Mouse (Mus musculus): Measurements from ENCODE around the gene Gm9970.
"Not testable (repeated sequence)": the region's sequence is repeated elsewhere in the genome, so short reads cannot be mapped to it uniquely, and the experiment has no call there.

Gene Gm9970

DNA sequence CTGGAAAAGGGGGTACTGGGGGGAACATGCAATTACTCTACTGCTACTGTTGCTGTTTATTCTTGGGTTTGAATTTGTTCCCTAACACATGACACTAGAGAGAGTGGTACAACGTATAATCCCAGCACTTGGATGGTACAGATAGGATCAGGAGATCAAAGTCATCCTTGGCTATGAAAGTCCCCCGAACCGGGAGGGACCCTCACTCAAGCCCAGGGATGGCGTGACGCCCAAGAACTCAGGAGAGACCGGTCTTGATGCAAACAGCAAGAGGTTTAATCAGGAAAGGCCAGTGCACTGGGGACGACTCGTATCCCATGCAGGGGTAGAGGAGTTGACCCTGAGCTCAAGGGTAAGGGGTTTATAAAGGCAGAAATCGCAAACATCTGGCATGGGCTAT, 18.3 kb downstream of the Gm9970 start:
- no peak for DNase-seq (ENCODE audit: low read depth)

DNA sequence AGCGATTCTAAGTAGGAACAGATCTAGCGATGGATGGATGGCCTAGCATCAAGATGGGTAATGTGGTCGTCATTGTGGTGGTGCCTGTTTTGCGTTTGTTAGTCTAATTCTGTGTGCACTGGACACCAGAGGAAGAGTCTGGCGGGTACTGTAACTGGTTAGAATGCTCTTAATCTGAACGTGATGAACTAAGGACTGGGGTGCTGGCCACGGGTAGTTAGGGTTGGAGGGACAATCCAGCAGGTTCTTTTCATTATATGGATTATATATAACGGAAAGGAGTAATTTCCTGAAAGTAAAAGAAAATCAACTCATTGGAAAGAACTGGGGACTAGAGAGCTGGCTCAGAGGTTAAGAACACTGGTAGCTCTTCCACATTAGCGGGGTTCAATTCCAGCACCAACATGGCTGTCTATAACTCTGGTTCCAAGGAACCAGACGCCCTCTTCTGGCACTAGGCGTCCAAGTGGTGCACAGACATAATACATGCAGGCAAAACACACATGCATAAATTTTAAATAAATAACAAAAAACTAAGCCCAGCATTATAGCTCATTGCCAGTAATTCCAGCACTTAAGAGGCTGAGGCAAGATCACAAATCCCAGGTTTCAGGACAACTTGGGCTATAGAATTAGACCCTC, 19.6 kb downstream of the Gm9970 start:
- DNase-seq (ENCODE audit: low read depth) = peak; percentile 51

DNA sequence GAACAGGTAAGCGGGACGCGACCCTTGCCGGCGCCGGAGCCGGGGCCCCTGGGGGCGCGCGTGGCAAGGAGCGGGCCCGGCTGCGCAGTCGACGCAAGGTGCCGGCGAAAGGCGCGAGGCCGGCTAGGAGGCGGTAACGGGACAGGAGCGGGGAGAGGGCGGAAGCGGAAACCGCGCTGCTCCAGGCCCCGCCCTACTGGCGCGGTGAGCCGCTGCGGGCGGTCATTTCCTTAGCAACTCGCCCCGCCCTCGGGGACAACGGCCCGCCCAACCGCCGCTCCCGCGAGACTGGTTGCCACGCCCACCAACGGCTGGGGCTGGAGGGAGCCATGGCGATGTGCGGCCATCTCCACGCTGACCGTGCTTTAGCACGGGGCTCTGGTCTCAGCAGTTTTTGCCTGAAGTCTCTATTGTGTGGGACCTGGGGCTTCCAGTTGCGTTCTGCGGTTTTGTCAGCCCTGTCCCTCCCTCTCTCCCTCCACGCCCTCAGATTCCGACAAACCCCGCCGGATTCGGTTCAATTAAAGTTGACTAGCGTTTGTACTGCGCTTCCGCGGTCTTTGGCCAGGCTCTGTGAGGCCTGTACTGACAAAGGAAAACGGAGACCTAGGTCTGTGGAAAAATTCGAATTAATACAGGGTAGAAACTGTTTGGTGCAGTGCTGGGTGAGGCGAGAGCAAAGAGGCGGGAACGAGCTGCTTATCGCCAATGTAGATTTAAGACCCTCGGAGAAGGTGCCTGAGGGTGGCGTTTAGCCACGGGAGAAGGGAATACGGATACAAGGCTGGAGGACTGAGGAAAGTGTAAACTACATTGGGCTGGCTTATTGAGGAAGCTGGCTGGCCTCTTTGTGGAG, 20.4 kb downstream of the Gm9970 start, which contains the start of gene Ppm1g:
Gene Ppm1g (minus strand): TSS at position 240 of the 856 bp plus-strand sequence.
- peak; percentile 87 for DNase-seq (ENCODE audit: low read depth)

DNA sequence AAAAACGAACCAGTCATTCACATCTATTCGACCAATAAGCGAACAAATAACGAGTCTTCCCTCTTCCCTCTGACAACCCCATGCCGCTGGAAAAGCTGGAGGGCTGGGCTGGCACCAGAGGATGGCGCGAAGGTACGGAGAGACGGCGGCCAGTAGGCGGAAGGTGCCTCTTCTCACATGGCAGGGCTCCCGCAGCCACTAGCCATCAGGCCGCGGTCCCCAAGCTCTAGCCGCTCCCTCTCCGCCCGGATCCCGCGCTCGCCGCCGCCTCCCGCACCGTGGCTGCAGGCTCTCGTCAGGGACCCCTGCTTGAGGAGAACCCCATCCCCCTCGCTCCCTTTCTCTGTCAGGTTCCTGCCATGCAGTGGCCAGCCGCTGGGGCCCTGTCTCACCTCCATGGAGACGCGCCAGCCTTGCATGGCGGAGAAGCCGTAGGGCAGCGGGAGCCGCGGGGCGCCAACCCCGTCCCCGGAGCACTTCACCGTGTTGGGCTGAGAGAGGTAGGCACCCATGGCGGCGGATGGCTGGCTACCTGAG, 21.1 kb downstream of the Gm9970 start:
- DNase-seq (ENCODE audit: low read depth) = peak; percentile 30

DNA sequence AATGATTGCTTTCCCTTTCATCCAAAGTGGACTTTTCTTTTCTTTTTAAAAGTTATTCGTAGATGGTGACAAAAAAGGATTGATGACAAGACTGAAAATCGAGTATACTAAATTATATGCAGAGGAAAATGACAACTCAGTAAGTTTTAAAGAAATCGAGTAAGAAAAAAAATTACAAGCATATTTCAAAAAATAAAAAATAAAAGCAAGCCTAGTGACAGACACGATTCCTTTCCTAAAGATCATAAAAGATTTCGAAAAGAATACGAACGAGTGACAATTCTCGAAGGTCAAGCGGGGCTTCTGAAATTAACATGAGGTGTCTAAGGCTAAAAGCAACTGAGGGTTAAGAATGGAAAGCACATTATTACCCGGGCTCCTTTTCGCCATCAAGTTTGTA, 21.6 kb downstream of the Gm9970 start:
- no peak for DNase-seq (ENCODE audit: low read depth)

DNA sequence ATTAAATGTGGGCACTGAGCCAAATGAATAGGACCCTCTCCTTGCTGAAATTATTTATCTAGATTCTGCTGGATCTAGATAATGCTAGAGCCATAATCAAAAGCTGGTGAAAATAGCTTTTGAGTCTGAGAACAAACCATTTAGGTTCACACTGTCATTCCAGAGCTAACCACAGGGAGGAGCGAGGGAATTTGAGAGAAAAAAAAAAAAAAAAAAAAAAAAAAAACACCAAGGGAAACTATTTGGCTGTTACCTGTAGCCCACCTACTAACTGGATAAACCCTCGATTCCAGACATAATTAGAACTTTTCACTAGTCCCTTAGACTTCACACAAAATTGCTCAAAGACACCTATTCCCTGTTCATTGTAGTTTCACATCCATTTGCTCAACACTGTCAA, 22.0 kb downstream of the Gm9970 start:
- DNase-seq (ENCODE audit: low read depth) = peak; percentile 49

DNA sequence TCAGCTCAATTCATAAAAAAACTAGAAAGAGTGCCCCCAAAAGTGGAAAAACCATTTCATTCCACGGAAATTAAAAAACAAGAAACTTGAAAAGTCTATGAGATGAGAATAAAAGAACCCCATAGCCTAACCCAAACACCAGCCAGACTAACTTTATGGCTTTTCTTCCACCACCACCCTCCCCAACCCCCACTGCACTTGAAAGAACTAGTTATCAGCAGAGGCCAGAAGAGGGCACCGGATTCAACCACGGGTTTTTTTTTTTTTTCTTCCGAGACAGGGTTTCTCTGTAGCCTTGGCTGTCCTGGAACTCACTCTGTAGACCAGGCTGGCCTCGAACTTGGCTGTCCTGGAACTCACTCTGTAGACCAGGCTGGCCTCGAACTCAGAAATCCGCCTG, 22.7 kb downstream of the Gm9970 start:
- DNase-seq (ENCODE audit: low read depth) = no peak

DNA sequence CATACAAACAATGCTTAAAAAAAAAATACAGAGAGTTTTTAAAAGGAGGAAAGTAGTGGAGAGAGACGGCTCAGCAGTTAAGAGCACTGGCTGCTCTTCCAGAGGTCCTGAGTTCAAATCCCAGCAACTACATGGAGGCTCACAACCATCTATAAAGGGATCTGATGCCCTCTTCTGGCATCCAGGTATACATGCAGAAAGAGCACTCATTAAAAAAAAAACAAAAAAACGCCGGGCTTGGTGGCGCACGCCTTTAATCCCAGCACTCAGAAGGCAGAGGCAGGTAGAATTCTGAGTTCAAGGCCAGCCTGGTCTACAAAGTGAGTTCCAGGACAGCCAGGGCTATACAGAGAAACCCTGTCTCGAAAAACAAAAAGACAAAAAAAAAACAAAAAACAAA, 24.5 kb downstream of the Gm9970 start:
- DNase-seq (ENCODE audit: low read depth) = not testable (repeated sequence)

DNA sequence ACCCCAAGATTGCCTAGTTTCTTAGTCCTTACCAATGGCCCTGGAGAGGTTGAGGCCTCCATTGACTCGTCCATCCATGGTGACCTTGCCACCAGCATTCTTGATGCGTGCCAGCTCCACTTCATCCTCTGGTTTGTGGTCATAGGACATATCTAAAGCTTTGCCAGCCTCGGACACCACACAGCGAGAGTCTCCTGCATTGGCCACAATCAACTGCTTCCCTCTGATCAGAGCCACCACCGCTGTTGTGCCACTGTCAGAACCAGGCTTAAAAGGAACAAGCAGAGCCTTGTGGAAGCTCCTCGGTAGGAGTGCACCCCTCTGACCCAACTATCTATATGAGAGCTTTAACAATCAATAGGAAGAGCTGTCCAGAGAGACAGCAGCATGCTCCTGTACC, 36.6 kb downstream of the Gm9970 start:
- DNase-seq (ENCODE audit: low read depth) = no peak

DNA sequence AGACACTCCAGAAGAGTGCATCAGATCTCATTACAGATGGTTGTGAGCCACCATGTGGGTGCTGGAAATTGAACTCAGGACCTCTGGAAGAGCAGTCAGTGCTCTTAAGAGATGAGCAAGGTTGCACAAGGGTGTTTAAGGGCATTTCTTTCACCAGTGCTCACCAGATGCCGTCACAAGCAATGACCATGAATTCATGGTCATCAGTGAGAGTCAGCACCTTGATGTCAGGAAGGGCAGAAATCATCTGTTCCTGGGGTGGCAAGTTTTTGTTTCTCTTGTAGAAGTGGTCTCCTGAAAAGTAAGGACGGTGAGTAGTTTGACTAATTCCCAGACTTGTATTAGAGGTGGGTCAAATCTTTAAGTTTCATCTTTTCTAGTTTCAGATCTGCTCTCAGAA, 37.2 kb downstream of the Gm9970 start:
- DNase-seq (ENCODE audit: low read depth) = no peak

DNA sequence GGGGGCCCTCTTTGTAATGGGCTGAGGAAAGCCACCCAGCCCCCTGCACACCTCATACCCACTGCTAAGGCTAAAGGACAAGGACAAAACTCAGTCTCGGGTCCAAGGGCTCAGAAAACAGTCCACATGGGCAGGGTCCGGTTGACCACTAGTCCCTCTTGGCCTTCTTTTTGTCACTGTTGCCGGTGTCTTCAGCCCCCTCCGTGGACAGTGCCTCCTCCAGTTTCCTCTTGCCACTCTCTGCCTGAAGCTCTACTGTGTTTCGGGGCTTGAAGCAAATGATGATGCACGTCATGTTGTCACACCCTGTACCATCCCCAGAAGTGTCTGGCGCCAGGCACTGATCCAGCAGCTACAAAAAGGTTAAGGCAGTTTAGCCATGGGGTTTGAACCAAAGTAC, 38.1 kb downstream of the Gm9970 start:
- no peak for DNase-seq (ENCODE audit: low read depth)

DNA sequence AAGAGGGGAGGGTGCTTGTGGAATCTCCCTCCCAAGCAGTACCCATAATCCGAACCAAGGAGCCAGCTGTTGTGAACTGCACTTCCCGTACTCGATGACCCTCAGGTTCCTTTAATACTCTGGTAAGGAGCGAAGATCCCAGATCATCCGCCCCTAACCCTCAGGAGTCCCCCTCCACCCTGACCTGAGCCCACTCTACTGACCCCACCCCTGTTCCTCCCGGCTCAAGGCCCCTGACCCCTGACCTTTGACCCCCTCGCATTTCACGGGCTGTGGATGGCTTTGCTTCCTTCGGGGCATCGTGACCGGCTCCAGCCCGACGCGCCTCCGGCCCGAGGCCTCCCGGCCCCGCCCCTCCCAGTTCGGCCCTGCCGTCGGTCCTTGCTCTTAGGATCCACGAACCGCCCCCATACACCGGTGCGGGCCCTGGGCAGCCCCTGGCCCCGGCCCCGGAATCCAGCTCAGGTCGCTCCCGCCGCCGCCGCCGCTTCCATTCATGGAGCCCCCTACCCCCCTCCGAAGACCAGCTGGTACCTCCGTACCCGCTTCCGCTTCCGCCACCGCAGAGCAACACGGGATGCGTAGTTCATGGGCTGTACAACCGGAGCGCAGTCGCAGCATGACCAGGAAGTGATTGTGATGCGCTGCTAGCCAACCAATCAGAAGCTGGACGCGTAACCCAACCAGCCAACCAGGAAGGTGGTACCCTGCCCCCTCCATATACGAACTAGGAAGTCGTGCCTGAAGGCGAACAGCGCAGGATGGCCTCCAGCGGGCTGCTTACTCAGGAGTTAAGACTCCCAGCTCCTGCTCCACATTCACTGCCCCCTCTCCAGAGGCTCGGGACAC, 39.1 kb downstream of the Gm9970 start, which contains the start of gene Zfp513:
Gene Zfp513 (minus strand): TSS at position 562 of the 849 bp plus-strand sequence.
- peak; percentile 94 for DNase-seq (ENCODE audit: low read depth)

DNA sequence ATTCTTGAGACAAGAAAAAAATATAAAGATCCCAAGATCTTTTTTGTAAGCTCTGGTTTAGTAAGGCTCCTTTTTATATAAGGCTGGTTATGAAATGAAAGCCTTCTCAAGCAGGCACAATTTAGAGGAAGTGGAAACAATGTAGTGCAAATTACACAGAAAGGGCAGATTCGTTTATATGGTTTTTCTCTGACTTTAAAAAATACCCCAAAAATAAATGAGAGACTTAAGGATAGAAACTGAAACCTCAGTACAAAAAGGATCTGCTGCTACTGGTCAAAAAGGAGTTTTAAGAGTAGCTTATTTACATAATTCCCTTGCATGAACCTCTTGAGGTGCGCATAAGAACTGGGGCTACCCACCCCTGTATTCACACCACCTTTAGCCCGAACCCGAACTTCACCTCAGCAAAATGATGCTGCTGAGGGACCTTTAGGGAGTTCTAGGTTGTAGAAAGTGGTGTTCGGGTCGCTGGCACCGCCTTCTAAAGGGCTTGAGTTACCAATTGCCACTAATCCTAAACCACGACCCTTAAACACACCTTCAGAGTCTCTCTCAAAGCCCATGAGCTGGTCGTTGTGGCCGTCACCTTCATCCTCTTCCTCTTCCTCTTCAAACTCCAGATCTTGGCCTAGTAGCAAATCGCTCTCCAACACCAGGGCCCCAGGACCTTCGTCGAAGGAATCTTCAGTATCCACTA, 39.8 kb downstream of the Gm9970 start:
- no peak for DNase-seq (ENCODE audit: low read depth)

DNA sequence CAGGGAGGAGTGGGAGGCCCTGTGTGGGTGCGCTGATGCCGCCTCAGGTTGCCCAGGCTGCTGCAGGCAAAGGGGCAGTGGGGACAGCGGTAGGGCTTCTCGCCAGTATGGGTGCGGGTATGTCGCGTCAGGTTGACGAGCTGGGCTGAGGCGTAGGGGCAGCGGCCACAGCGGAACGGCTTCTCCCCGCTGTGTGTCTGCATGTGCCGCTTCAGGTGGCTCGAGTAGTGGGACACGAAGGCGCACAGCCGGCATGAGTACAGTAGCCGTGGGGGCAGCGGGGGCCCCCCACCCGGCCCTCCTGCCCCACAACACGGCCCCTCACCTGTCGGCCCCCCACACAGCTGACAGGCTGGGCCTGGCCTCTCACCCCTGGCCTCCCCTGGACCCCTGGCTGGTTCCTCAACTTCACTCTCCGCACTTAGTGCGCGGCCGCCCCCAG, 40.7 kb downstream of the Gm9970 start:
- no peak for DNase-seq (ENCODE audit: low read depth)

DNA sequence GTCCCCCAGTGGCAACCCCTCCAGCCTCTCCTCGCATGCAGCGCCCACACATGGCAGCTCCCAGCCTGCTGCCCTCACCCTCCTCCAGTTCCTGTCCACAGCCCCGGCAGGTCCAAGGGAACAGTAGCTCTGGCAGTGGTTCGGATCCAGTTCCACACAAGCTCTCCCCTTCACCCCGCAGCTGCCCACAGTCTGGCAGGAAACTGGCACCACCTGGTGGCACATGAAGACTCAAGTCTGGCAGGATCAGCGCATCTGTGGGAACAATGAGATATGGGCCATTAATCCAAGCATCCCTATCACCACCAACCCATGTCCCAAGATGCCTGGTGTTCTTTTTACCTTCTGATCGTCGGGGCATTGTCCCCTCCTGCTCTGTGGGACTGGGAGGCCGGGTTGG, 41.1 kb downstream of the Gm9970 start:
- no peak for DNase-seq (ENCODE audit: low read depth)

DNA sequence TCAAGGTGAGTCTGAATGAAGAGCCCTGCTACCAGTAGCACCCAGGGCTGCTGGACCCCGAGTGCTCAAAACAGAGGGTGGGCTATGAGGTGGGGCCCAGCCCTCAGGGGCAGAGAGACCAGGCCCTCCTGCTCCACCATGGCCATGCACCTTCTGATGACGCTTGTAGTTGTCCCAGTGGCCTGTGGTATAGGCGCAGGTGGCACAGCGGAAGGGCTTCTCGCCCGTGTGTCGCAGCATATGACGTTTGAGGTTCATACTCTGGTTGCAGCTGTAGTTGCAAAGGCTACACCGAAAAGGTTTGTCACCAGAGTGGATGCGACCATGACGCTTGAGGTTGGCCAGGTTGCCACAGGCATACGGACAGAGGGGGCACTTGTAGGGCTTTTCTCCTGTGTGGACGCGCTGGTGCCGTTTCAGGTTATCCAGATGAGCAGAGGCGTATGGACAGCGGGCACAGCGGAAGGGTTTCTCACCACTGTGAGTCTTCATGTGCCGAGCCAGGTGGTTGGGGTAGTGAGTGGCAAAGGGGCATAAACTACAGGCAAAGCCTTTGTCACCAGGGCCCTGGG, 41.6 kb downstream of the Gm9970 start:
- no peak for DNase-seq (ENCODE audit: low read depth)

DNA sequence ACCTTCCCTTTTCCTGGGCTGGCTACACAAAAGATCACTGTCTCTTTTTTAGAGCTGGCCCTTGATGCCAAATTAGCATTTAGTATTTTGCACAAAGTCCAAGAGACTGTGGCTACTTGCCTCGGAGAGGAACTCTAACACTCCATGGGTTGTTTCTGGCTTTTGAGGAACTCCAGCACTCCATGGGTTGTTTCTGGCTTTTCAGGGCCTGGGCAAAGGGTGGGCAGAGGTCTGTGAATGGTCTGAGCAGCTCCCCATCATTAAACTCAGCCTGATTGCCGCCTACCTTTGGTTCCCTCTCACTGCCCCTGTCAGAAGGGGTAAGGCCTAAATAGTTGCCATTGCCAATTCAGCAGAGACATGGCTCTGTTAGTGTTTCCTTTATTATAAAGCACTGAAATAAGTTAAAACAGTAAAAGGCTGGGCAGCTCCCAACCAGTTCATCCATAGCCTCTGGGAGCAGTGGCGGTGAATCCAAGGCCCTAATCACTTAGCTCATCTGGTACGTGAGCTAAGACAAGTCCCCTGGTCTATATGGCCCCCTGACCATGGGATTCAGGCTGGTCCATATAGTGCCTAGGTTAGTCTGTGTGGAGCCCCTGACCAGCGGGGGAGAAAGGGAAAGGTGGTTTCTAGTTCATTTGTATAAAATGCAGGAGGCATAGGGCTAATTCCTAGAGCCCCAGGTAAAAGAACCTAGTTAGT, 42.3 kb downstream of the Gm9970 start:
- no peak for DNase-seq (ENCODE audit: low read depth)

DNA sequence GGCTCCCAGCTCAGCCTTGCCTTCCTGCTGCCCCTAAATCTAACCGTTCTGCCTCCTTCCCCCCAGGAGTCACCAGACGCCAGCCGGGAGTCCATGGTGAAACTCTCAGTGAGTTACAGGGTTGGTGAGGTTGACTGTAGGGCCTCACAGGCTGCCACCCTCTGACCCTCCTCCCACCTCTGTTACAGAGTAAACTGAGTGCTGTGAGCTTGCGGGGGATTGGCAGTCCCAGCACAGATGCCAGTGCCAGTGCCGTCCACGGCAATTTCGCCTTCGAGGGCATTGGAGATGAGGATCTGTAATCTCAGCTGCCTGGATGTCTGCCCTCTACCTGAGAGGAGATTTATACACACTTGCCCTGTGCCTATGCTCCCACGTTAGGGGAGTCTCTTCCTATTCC, 42.9 kb downstream of the Gm9970 start:
- no peak for DNase-seq (ENCODE audit: low read depth)

DNA sequence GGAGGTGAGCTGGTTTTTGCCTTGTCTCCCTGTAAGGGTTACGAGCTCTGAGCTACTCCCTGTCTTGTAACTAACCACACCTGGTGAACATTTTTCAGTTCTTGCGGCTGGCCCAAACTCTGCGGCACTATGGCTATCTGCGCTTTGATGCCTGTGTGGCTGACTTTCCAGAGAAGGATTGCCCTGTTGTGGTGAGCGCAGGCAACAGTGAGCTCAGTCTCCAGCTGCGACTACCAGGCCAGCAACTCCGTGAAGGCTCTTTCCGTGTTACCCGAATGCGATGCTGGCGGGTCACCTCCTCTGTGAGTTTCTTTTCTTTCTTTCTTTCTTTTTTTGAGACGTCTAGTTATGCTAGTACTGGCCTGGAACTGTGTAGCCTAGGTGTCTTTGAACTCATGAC, 44.0 kb downstream of the Gm9970 start:
- no peak for DNase-seq (ENCODE audit: low read depth)

DNA sequence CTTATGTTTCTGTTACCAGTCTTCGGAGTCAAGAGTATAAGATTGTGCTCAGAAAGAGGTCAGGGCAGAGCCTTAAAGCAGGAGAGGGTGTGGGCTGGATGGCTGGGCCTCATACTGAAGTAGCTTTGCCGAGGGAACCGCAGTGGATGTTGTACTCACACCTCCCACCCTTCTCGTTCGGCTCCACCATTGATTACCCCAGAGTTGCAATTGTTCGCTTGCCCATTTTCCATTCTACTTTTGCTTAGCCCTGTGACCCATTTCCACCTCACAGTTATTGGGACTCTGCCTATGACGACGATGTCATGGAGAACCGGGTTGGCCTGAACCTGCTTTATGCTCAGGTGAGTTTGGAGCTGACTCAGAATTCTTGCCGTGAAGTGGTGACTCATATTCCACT, 44.8 kb downstream of the Gm9970 start:
- no peak for DNase-seq (ENCODE audit: low read depth)

DNA sequence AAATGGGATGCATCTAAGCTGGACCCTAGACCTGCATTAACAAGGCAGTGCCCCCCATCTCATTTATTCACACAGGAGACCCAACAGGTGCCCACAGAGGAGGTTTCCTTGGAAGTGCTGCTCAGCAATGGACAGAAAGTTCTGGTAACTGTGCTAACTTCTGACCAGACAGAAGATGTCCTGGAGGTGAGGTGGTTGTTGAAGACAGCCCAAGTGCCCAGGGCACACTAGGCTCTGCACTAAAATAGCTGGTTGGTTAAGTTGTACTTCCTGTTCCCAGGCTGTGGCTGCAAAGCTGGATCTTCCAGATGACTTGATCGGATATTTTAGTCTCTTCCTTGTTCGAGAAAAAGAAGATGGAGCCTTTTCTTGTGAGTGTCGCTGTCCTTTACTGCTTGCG, 45.4 kb downstream of the Gm9970 start:
- DNase-seq (ENCODE audit: low read depth) = no peak
